Mouse (Mus musculus) hindbrain, embryonic 16.5 days (tissue): ENCODE measurements around the gene Gm12248. TPM values are rescaled to one million over a fixed set of nuclear protein-coding genes. Genes with fewer than 3 reads are reported as not detected.

ENCODE experiments used
- ATAC-seq: fragments of 200-750 bp; cut with Nextera tagmentation; 2 replicates; pipeline ENCODE4 v1.8.0; 2017; ENCODE audit warnings: moderate TSS enrichment, moderate library complexity
- H3K27ac ChIP-seq: fragments of 300-500 bp; sonication (generic); 2 replicates; pipeline ENCODE4 v1.5.1; 2014; ENCODE audit warnings: low read depth, mild to moderate bottlenecking, control low read depth, low read length, moderate library complexity
- H3K27me3 ChIP-seq: fragments of 300-500 bp; sonication (generic); replicated peaks from 2 replicates; pipeline ENCODE4 v1.6.1; 2014; ENCODE audit warnings: low read length; ENCODE audit not compliant: control insufficient read depth, insufficient read depth
- H3K36me3 ChIP-seq: fragments of 300-500 bp; sonication (generic); 2 replicates; pipeline ENCODE4 v1.6.1; 2014; ENCODE audit warnings: mild to moderate bottlenecking, low read length, moderate library complexity, mixed read lengths; ENCODE audit not compliant: control insufficient read depth, insufficient read depth
- H3K4me1 ChIP-seq: fragments of 300-500 bp; sonication (generic); 2 replicates; pipeline ENCODE4 v1.6.1; 2014; ENCODE audit warnings: low read depth, low read length; ENCODE audit not compliant: control insufficient read depth, insufficient read depth
- H3K4me2 ChIP-seq: fragments of 300-500 bp; sonication (generic); 2 replicates; pipeline ENCODE4 v1.6.1; 2014; ENCODE audit warnings: mild to moderate bottlenecking, low read length, control low read depth, moderate library complexity
- H3K4me3 ChIP-seq: fragments of 300-500 bp; sonication (generic); 2 replicates; pipeline ENCODE4 v1.5.1; 2014; ENCODE audit warnings: mild to moderate bottlenecking, low read length, control low read depth, moderate library complexity
- H3K9ac ChIP-seq: fragments of 300-500 bp; sonication (generic); 2 replicates; pipeline ENCODE4 v1.6.1; 2014; ENCODE audit warnings: low read depth, mild to moderate bottlenecking, control low read depth, low read length, moderate library complexity
- H3K9me3 ChIP-seq: fragments of 300-500 bp; sonication (generic); 2 replicates; pipeline ENCODE4 v1.6.1; 2014; ENCODE audit warnings: mild to moderate bottlenecking, low read length, moderate library complexity; ENCODE audit not compliant: control insufficient read depth
- WGBS: fragments of 180-500 bp; shearing (Covaris S2); extraction: QIAGEN DNeasy Blood & Tissue Kit; methylation state at CpG from one replicate; pipeline ENCODE4 v1.1.7; 2014; 5-methylcytosine and 5-hydroxymethylcytosine counted together
- polyA plus RNA-seq: library from polyadenylated mRNA; unstranded; fragments of >200 nt; fragmentation: Nextera tagmentation; extraction: Ambion mirVana; gene quantifications from 2 replicates; pipeline ENCODE4 v1.2.1, GENCODE M21; 2015

Gm12248 gene
- polyA plus RNA-seq, 1 experiment from 2014 or later, result 0.13 TPM

GRCm38 (mm10) chr11:58096821-58097620, 4.1 kb upstream of the Gm12248 start:
- 52% methylated on average over 20 of the region's 20 CpGs for WGBS
- no peaks in the 10 kb centered on the region for H3K9me3 ChIP-seq
- peak overlapping the region; percentile 69 for H3K4me2 ChIP-seq
- H3K4me1 ChIP-seq, result peaks cover 4% of the 10 kb centered on the region; the same call in 1 of the 2 replicates
- H3K9ac ChIP-seq, result no peak overlapping the region
- H3K27me3 ChIP-seq, result peaks cover 11% of the 10 kb centered on the region
- no peak overlapping the region; the same call in 1 of the 2 replicates for H3K4me3 ChIP-seq
- H3K36me3 ChIP-seq, result no peaks in the 10 kb centered on the region
- no peak overlapping the region for H3K27ac ChIP-seq
- no peak for ATAC-seq

- peaks cover 11% of the 10 kb centered on the region for H3K27me3 ChIP-seq
- H3K9me3 ChIP-seq, result no peaks in the 10 kb centered on the region
- no peak overlapping the region for H3K4me3 ChIP-seq
- no peaks in the 10 kb centered on the region for H3K36me3 ChIP-seq
- peaks cover 4% of the 10 kb centered on the region; the same call in 1 of the 2 replicates for H3K4me1 ChIP-seq
- H3K4me2 ChIP-seq, result no peak overlapping the region
- H3K9ac ChIP-seq, result no peak overlapping the region
- ATAC-seq, result no peak
- WGBS, result 83% methylated on average over 5 of the region's 5 CpGs
- H3K27ac ChIP-seq, result no peak overlapping the region
Observed at GRCm38 (mm10) chr11:58096160-58096559, 3.2 kb upstream of the Gm12248 start.

GRCm38 (mm10) chr11:58095561-58095960, 2.6 kb upstream of the Gm12248 start:
- Histone ChIP-seq H3K36me3 (no peaks in the 10 kb centered on the region), H3K27ac (no peak overlapping the region), H3K9me3 (no peaks in the 10 kb centered on the region), H3K27me3 (peaks cover 11% of the 10 kb centered on the region), H3K4me2 (no peak overlapping the region), H3K4me1 (peaks cover 4% of the 10 kb centered on the region; the same call in 1 of the 2 replicates), H3K9ac (no peak overlapping the region), H3K4me3 (no peak overlapping the region)
- no peak for ATAC-seq
- 100% methylated on average over 1 of the region's 1 CpGs for WGBS

- Histone ChIP-seq H3K36me3 (no peaks in the 10 kb centered on the region), H3K27ac (no peak overlapping the region), H3K27me3 (peaks cover 11% of the 10 kb centered on the region), H3K4me2 (no peak overlapping the region), H3K9ac (no peak overlapping the region), H3K4me1 (peaks cover 4% of the 10 kb centered on the region; the same call in 1 of the 2 replicates), H3K9me3 (no peaks in the 10 kb centered on the region), H3K4me3 (no peak overlapping the region)
- WGBS, result 68% methylated on average over 4 of the region's 4 CpGs
- ATAC-seq, result no peak
Observed at GRCm38 (mm10) chr11:58094766-58095165, 1.8 kb upstream of the Gm12248 start.

GRCm38 (mm10) chr11:58092541-58092940, 393 bp downstream of the Gm12248 start:
- no peak overlapping the region for H3K9ac ChIP-seq
- H3K36me3 ChIP-seq, result no peaks in the 10 kb centered on the region
- no peak for ATAC-seq
- H3K4me3 ChIP-seq, result no peak overlapping the region
- H3K27ac ChIP-seq, result no peak overlapping the region
- 63% methylated on average over 4 of the region's 4 CpGs for WGBS
- H3K4me1 ChIP-seq, result peaks cover under 1% of the 10 kb centered on the region; the same call in 1 of the 2 replicates
- no peaks in the 10 kb centered on the region for H3K9me3 ChIP-seq
- H3K4me2 ChIP-seq, result no peak overlapping the region
- H3K27me3 ChIP-seq, result peaks cover 6% of the 10 kb centered on the region; the same call in 1 of the 2 replicates

- no peak overlapping the region for H3K27ac ChIP-seq
- no peak for ATAC-seq
- WGBS, result 89% methylated on average over 6 of the region's 6 CpGs
Observed at GRCm38 (mm10) chr11:58081716-58082115, 11.2 kb downstream of the Gm12248 start.

GRCm38 (mm10) chr11:58077270-58077669, 15.7 kb downstream of the Gm12248 start:
- ATAC-seq, result no peak
- no peak overlapping the region for H3K4me2 ChIP-seq
- no peak overlapping the region for H3K27ac ChIP-seq
- no peaks in the 10 kb centered on the region for H3K9me3 ChIP-seq
- H3K4me1 ChIP-seq, result no peaks in the 10 kb centered on the region
- H3K27me3 ChIP-seq, result no peaks in the 10 kb centered on the region
- WGBS, result 65% methylated on average over 4 of the region's 4 CpGs
- H3K36me3 ChIP-seq, result no peaks in the 10 kb centered on the region
- no peak overlapping the region for H3K4me3 ChIP-seq
- H3K9ac ChIP-seq, result no peak overlapping the region

More at GRCm38 (mm10) chr11:58081716-58082115, 11.2 kb downstream of the Gm12248 start:
- Histone ChIP-seq H3K27me3 (no peaks in the 10 kb centered on the region), H3K4me3 (no peak overlapping the region), H3K4me1 (no peaks in the 10 kb centered on the region), H3K9ac (no peak overlapping the region), H3K36me3 (no peaks in the 10 kb centered on the region), H3K9me3 (no peaks in the 10 kb centered on the region), H3K4me2 (no peak overlapping the region)

- H3K27me3 ChIP-seq, result no peaks in the 10 kb centered on the region
- no peaks in the 10 kb centered on the region for H3K4me1 ChIP-seq
- H3K4me2 ChIP-seq, result no peak overlapping the region
- no peak overlapping the region for H3K4me3 ChIP-seq
- H3K27ac ChIP-seq, result no peak overlapping the region
- no peaks in the 10 kb centered on the region for H3K36me3 ChIP-seq
- H3K9me3 ChIP-seq, result no peaks in the 10 kb centered on the region
- WGBS, result 86% methylated on average over 3 of the region's 3 CpGs
- ATAC-seq, result no peak
- H3K9ac ChIP-seq, result no peak overlapping the region
Observed at GRCm38 (mm10) chr11:58072978-58073377, 20.0 kb downstream of the Gm12248 start.

GRCm38 (mm10) chr11:58065025-58065424, 27.9 kb downstream of the Gm12248 start:
- Histone ChIP-seq H3K36me3 (peaks cover 3% of the 10 kb centered on the region), H3K27ac (no peak overlapping the region), H3K4me3 (no peak overlapping the region), H3K27me3 (no peaks in the 10 kb centered on the region), H3K9me3 (no peaks in the 10 kb centered on the region), H3K4me1 (peaks cover 2% of the 10 kb centered on the region; the same call in 1 of the 2 replicates), H3K4me2 (no peak overlapping the region), H3K9ac (no peak overlapping the region)
- no peak for ATAC-seq
- 82% methylated on average over 4 of the region's 4 CpGs for WGBS
